Mouse (Mus musculus) heart, postnatal 14 days (tissue): ENCODE measurements around the gene Atg5. TPM values are rescaled to one million over a fixed set of nuclear protein-coding genes. Genes with fewer than 3 reads are reported as not detected.
"Not testable (repeated sequence)": the region's sequence is repeated elsewhere in the genome, so short reads cannot be mapped to it uniquely, and the experiment has no call there.

Experiments
- DNase-seq, 2 experiments: peaks; one replicate each; pipeline ENCODE4 v3.0.0; 2021 to 2022
- intact Hi-C: fragments of 180-260 bp; cut with DNase I; formaldehyde crosslinking; loops from one replicate; pipeline ENCODE4 v1.15.1; 2025
- long read RNA-seq, 2 experiments: library from polyadenylated mRNA; stranded (forward); transcript quantifications; one replicate each; pipeline ENCODE4 v2.0.0; 2021
- total RNA-seq, 2 experiments: library from RNA; stranded (reverse); gene quantifications; 2 replicates each; pipeline ENCODE4 v1.2.3; 2021

Gene Atg5
- 10 to 100 TPM; 14.4 TPM for total RNA-seq
- long read RNA-seq, experiment 1, transcript Atg5-201 (8 exons, 2,352 nt), result major isoform, 26 of 29 reads
- long read RNA-seq, experiment 1, partial matches to known transcripts, result 0 of 29 reads
- long read RNA-seq, experiment 1, other reads (novel, unspliced or antisense), result 3 of 29 reads
- long read RNA-seq, experiment 2, transcript Atg5-201 (8 exons, 2,352 nt), result major isoform, 24 of 30 reads
- long read RNA-seq, experiment 2, partial matches to known transcripts, result 0 of 30 reads
- long read RNA-seq, experiment 2, other reads (novel, unspliced or antisense), result 6 of 30 reads

GRCm38 (mm10) chr10:44268145-44268860 lies at the start of gene Atg5:
Atg5 (plus strand) TSS chr10:44268358.
- peak; percentile 99 to 100 for DNase-seq
- intact Hi-C loops, result no loop called here

- peak in 1 of 2 experiments; percentile 8 for DNase-seq
- intact Hi-C loops, result not testable (repeated sequence)
Measured at GRCm38 (mm10) chr10:44219073-44219472, 49.1 kb upstream of the Atg5 start.

- intact Hi-C loops, result no loop called here
- no peak for DNase-seq
Measured at GRCm38 (mm10) chr10:44224345-44224744, 43.8 kb upstream of the Atg5 start.

- intact Hi-C loops, result loop anchor here (10.0 kb wide), 1 partner anchor 279 kb away; no protein-coding TSS in a partner anchor
- DNase-seq, result peak in 1 of 2 experiments; percentile 33
Measured at GRCm38 (mm10) chr10:44233351-44233750, 34.8 kb upstream of the Atg5 start.

GRCm38 (mm10) chr10:44235298-44235697 lies 32.9 kb upstream of the Atg5 start:
- intact Hi-C loops, result loop anchor here (10.0 kb wide), 1 partner anchor 280 kb away; no protein-coding TSS in a partner anchor
- DNase-seq, result not testable (repeated sequence)

- intact Hi-C loops, result no loop called here
- DNase-seq, result no peak
Measured at GRCm38 (mm10) chr10:44256624-44257023, 11.5 kb upstream of the Atg5 start.

- intact Hi-C loops, result no loop called here
- no peak for DNase-seq
Measured at GRCm38 (mm10) chr10:44265835-44266234, 2.3 kb upstream of the Atg5 start.

- no peak for DNase-seq
- intact Hi-C loops, result no loop called here
Measured at GRCm38 (mm10) chr10:44266561-44266960, 1.6 kb upstream of the Atg5 start.

GRCm38 (mm10) chr10:44267426-44268142 lies 574 bp upstream of the Atg5 start:
- peak in 1 of 2 experiments; percentile 11 for DNase-seq
- intact Hi-C loops, result no loop called here

GRCm38 (mm10) chr10:44269211-44269610 lies 1.1 kb downstream of the Atg5 start:
- no peak for DNase-seq
- intact Hi-C loops, result no loop called here

- no peak for DNase-seq
- intact Hi-C loops, result no loop called here
Measured at GRCm38 (mm10) chr10:44282323-44282722, 14.2 kb downstream of the Atg5 start.

- no peak for DNase-seq
- intact Hi-C loops, result no loop called here
Measured at GRCm38 (mm10) chr10:44285106-44285505, 16.9 kb downstream of the Atg5 start.

- no peak for DNase-seq
- intact Hi-C loops, result no loop called here
Measured at GRCm38 (mm10) chr10:44285935-44286334, 17.8 kb downstream of the Atg5 start.

- intact Hi-C loops, result no loop called here
Measured at GRCm38 (mm10) chr10:44290876-44291275, 22.7 kb downstream of the Atg5 start.

GRCm38 (mm10) chr10:44292205-44292604 lies 24.0 kb downstream of the Atg5 start:
- DNase-seq, result peak; percentile 10 to 50
- intact Hi-C loops, result loop anchor here (1.0 to 2.0 kb wide), 3 partner anchors 165 to 753 kb away; no protein-coding TSS in a partner anchor

More at GRCm38 (mm10) chr10:44290876-44291275, 22.7 kb downstream of the Atg5 start:
- no peak for DNase-seq

- no peak for DNase-seq
- intact Hi-C loops, result no loop called here
Measured at GRCm38 (mm10) chr10:44299165-44299564, 31.0 kb downstream of the Atg5 start.

GRCm38 (mm10) chr10:44300078-44300477 lies 31.9 kb downstream of the Atg5 start:
- no peak for DNase-seq
- intact Hi-C loops, result no loop called here

- DNase-seq, result no peak
- intact Hi-C loops, result no loop called here
Measured at GRCm38 (mm10) chr10:44303648-44304329, 35.6 kb downstream of the Atg5 start.

GRCm38 (mm10) chr10:44304330-44304717 lies 36.2 kb downstream of the Atg5 start:
- intact Hi-C loops, result no loop called here
- no peak for DNase-seq

GRCm38 (mm10) chr10:44304845-44305244 lies 36.7 kb downstream of the Atg5 start:
- intact Hi-C loops, result no loop called here
- no peak for DNase-seq
